Comparison of ENCODE assay signal across 9 mouse cellular contexts in genomic region chr9:44732921-44733530, GRCm38 (mm10). TPM values are rescaled to one million over a fixed set of nuclear protein-coding genes. Genes with fewer than 3 reads are reported as not detected.
A peak's percentile ranks its signal among the peaks of the same experiment; 100 is the strongest.
DNase-seq lines count a peak whose midpoint lies in the region; ATAC-seq and TF ChIP-seq lines count a peak whose summit lies in the region.
"Had no signal": no experiment of that assay in that cellular context is flagged by ENCODE, and none has a peak within 500 bp of the region (broad histone marks: within the 10 kb centered on the region; RNA-seq: fewer than 3 reads in every experiment).

No protein-coding gene starts in this region.

- no peaks in the 10 kb centered on the region for H3K9me3 ChIP-seq in embryonic facial prominence, embryonic 14.5 days (ENCODE audit: control insufficient read depth, low read length)
- no peaks in the 10 kb centered on the region for H3K9me3 ChIP-seq in hindbrain, embryonic 13.5 days
- no peaks in the 10 kb centered on the region for H3K9me3 ChIP-seq in lung, embryonic 14.5 days (ENCODE audit: low read depth, low read length)

- H3K36me3 ChIP-seq in embryonic facial prominence, embryonic 14.5 days (ENCODE audit: control insufficient read depth, insufficient read depth, low read length) = no peaks in the 10 kb centered on the region
- no peaks in the 10 kb centered on the region for H3K36me3 ChIP-seq in hindbrain, embryonic 13.5 days
- H3K36me3 ChIP-seq in lung, embryonic 14.5 days (ENCODE audit: insufficient read depth) = no peaks in the 10 kb centered on the region

- H3K27ac ChIP-seq in embryonic facial prominence, embryonic 14.5 days (replicated peaks; ENCODE audit: low read depth, low read length) = peak overlapping the region; percentile 81
- H3K27ac ChIP-seq in hindbrain, embryonic 13.5 days = peak overlapping the region; percentile 30
- H3K27ac ChIP-seq in lung, embryonic 14.5 days (ENCODE audit: low read depth) = peak overlapping the region; percentile 76

- no peak for ATAC-seq in embryonic facial prominence, embryonic 14.5 days (ENCODE audit: low read depth)
- ATAC-seq in hindbrain, embryonic 13.5 days (ENCODE audit: low FRiP score) = no peak
- ATAC-seq in lung, embryonic 14.5 days (ENCODE audit: insufficient read depth) = no peak
- no peak for ATAC-seq in erythroblast, adult 5-6 weeks (replicated peaks; ENCODE audit: low FRiP score, poor library complexity, severe bottlenecking)

- no peak for TF ChIP-seq CTCF in lung, embryonic 14.5 days (IDR thresholded peaks at IDR 0.05; ENCODE audit: low read depth)

- H3K4me2 ChIP-seq in embryonic facial prominence, embryonic 14.5 days (ENCODE audit: low read depth, low read length) = peak overlapping the region; percentile 96
- H3K4me2 ChIP-seq in hindbrain, embryonic 13.5 days = peak overlapping the region; percentile 97
- H3K4me2 ChIP-seq in lung, embryonic 14.5 days = peak overlapping the region; percentile 99

- H3K4me1 ChIP-seq in embryonic facial prominence, embryonic 14.5 days (ENCODE audit: control insufficient read depth, insufficient read depth, low read length) = peaks cover 25% of the 10 kb centered on the region
- H3K4me1 ChIP-seq in hindbrain, embryonic 13.5 days (replicated peaks) = peaks cover 24% of the 10 kb centered on the region
- 0 out of 2 replicates have a peak, but pooled peaks cover 8% of the 10 kb centered on the region for H3K4me1 ChIP-seq in lung, embryonic 14.5 days (ENCODE audit: insufficient read depth)

- 39% methylated on average over 12 of the region's 12 CpGs for WGBS in embryonic facial prominence, embryonic 14.5 days
- 53% methylated on average over 12 of the region's 12 CpGs for WGBS in hindbrain, embryonic 13.5 days
- 52% methylated on average over 12 of the region's 12 CpGs for WGBS in lung, embryonic 14.5 days

- peak overlapping the region; percentile 74 for H3K9ac ChIP-seq in embryonic facial prominence, embryonic 14.5 days (ENCODE audit: low read depth, low read length)
- peak overlapping the region; percentile 79 for H3K9ac ChIP-seq in hindbrain, embryonic 13.5 days
- peak overlapping the region; percentile 66 for H3K9ac ChIP-seq in lung, embryonic 14.5 days

- peak overlapping the region; percentile 63 for H3K4me3 ChIP-seq in embryonic facial prominence, embryonic 14.5 days (ENCODE audit: low read depth, low read length)
- peak overlapping the region; percentile 59 for H3K4me3 ChIP-seq in hindbrain, embryonic 13.5 days
- H3K4me3 ChIP-seq in lung, embryonic 14.5 days (ENCODE audit: low read depth, low read length) = peak overlapping the region; percentile 49

- peak; percentile 18 for DNase-seq in cerebellum, adult 9-10 months
- no peak for DNase-seq in cerebellum, adult 11 months
- DNase-seq in embryonic facial prominence, embryonic 14.5 days (ENCODE audit: low spot score) = no peak
- DNase-seq in lung, embryonic 14.5 days = peak; percentile 40
- no peak for DNase-seq in left cerebral cortex, adult 8-10 months (ENCODE audit: low spot score in 2 of 2)
- DNase-seq in cerebellum, postnatal 25 days = no peak

- H3K27me3 ChIP-seq in embryonic facial prominence, embryonic 14.5 days (replicated peaks; ENCODE audit: control insufficient read depth, insufficient read depth, low read length) = 0 out of 2 replicates have a peak, but pooled peaks cover 2% of the 10 kb centered on the region
- peaks cover 41% of the 10 kb centered on the region for H3K27me3 ChIP-seq in hindbrain, embryonic 13.5 days
- 0 out of 2 replicates have a peak, but pooled peaks cover 3% of the 10 kb centered on the region for H3K27me3 ChIP-seq in lung, embryonic 14.5 days (ENCODE audit: insufficient read depth, low read length)

RNA-seq across cellular contexts. Expression of gene Phldb1, which starts 2.0 kb away (rescaled TPM):
- 40.3 and 40.9 TPM in 2 replicates for polyA plus RNA-seq in embryonic facial prominence, embryonic 14.5 days (2014; fragmentation: Nextera tagmentation; extraction: Ambion mirVana)
- 44.5 and 48.8 TPM in 2 replicates for polyA plus RNA-seq in hindbrain, embryonic 13.5 days (2015; fragmentation: Nextera tagmentation; extraction: Ambion mirVana)
- polyA plus RNA-seq in lung, embryonic 14.5 days (2014; fragmentation: Nextera tagmentation; extraction: Ambion mirVana) = 30.7 and 35.0 TPM in 2 replicates
- total RNA-seq in erythroblast, adult 5-6 weeks (2015; ENCODE audit: low replicate concordance) = 0.42 and 6.1 TPM in 2 replicates
- total RNA-seq in erythroblast, adult 5-6 weeks (2017; ENCODE audit: low replicate concordance) = 2.9 TPM in 2 replicates
- 10 to 100 TPM; 82.9 to 91.9 (median 86.3) TPM for total RNA-seq in left cerebral cortex, adult 8-10 months (2022)

RNA-seq across cellular contexts. Expression of gene Arcn1, which starts 34.6 kb away (rescaled TPM):
- 220 and 226 TPM in 2 replicates for polyA plus RNA-seq in embryonic facial prominence, embryonic 14.5 days (2014; fragmentation: Nextera tagmentation; extraction: Ambion mirVana)
- 142 and 143 TPM in 2 replicates for polyA plus RNA-seq in hindbrain, embryonic 13.5 days (2015; fragmentation: Nextera tagmentation; extraction: Ambion mirVana)
- polyA plus RNA-seq in lung, embryonic 14.5 days (2014; fragmentation: Nextera tagmentation; extraction: Ambion mirVana) = 224 and 239 TPM in 2 replicates
- total RNA-seq in erythroblast, adult 5-6 weeks (2015; ENCODE audit: low replicate concordance) = 52.6 and 60.4 TPM in 2 replicates
- total RNA-seq in erythroblast, adult 5-6 weeks (2017; ENCODE audit: low replicate concordance) = 66.1 and 94.8 TPM in 2 replicates
- 100 to 1,000 TPM in 1 of 4 experiments, 10 to 100 TPM in 3; 96.2 to 117 (median 98.0) TPM for total RNA-seq in left cerebral cortex, adult 8-10 months (2022)

RNA-seq across cellular contexts. Expression of gene Ift46, which starts 34.7 kb away (rescaled TPM):
- 101 and 121 TPM in 2 replicates for polyA plus RNA-seq in embryonic facial prominence, embryonic 14.5 days (2014; fragmentation: Nextera tagmentation; extraction: Ambion mirVana)
- polyA plus RNA-seq in hindbrain, embryonic 13.5 days (2015; fragmentation: Nextera tagmentation; extraction: Ambion mirVana) = 158 and 163 TPM in 2 replicates
- 103 and 106 TPM in 2 replicates for polyA plus RNA-seq in lung, embryonic 14.5 days (2014; fragmentation: Nextera tagmentation; extraction: Ambion mirVana)
- 62.1 and 85.9 TPM in 2 replicates for total RNA-seq in erythroblast, adult 5-6 weeks (2015; ENCODE audit: low replicate concordance)
- total RNA-seq in erythroblast, adult 5-6 weeks (2017; ENCODE audit: low replicate concordance) = 40.4 and 54.4 TPM in 2 replicates
- 10 to 100 TPM; 60.2 to 78.5 (median 70.8) TPM for total RNA-seq in left cerebral cortex, adult 8-10 months (2022)

RNA-seq across cellular contexts. Expression of gene Treh, which starts 60.0 kb away (rescaled TPM):
- not detected in 2 replicates for polyA plus RNA-seq in embryonic facial prominence, embryonic 14.5 days (2014; fragmentation: Nextera tagmentation; extraction: Ambion mirVana)
- not detected in 2 replicates for polyA plus RNA-seq in hindbrain, embryonic 13.5 days (2015; fragmentation: Nextera tagmentation; extraction: Ambion mirVana)
- not detected in 2 replicates for polyA plus RNA-seq in lung, embryonic 14.5 days (2014; fragmentation: Nextera tagmentation; extraction: Ambion mirVana)
- not detected in 2 replicates for total RNA-seq in erythroblast, adult 5-6 weeks (2015; ENCODE audit: low replicate concordance)
- total RNA-seq in erythroblast, adult 5-6 weeks (2017; ENCODE audit: low replicate concordance) = not detected in 2 replicates
- under 1 TPM in 1 of 4 experiments, not detected in 3; 0.28 TPM for total RNA-seq in left cerebral cortex, adult 8-10 months (2022)
- total RNA-seq: CH12.LX had no signal

Comparison
In these comparisons a context has a peak if more than half of its experiments do, and no peak if none do; other contexts are left out.
1. DNase-seq: peak in cerebellum, adult 9-10 months (single experiment) and lung, embryonic 14.5 days (single experiment); none in cerebellum, adult 11 months (single experiment), embryonic facial prominence, embryonic 14.5 days (single experiment), left cerebral cortex, adult 8-10 months (0 of 2) and cerebellum, postnatal 25 days (0 of 2).
2. H3K27ac ChIP-seq: peak in every context shown above with its lines; median percentile 81 in embryonic facial prominence, embryonic 14.5 days; 76 in lung, embryonic 14.5 days; 30 in hindbrain, embryonic 13.5 days.
3. Peak in every context shown above with its lines, with median percentiles within 50 percentile points of each other: H3K4me2 ChIP-seq, H3K4me3 ChIP-seq and H3K9ac ChIP-seq.